Mouse (Mus musculus): ENCODE measurements at regions not wholly inside any gene's neighbourhood (a gene's known extent, or its start where the extent isn't known, plus 50 kb on each side); places are given as distances from the start of the nearest gene placed in this dataset.

DNA sequence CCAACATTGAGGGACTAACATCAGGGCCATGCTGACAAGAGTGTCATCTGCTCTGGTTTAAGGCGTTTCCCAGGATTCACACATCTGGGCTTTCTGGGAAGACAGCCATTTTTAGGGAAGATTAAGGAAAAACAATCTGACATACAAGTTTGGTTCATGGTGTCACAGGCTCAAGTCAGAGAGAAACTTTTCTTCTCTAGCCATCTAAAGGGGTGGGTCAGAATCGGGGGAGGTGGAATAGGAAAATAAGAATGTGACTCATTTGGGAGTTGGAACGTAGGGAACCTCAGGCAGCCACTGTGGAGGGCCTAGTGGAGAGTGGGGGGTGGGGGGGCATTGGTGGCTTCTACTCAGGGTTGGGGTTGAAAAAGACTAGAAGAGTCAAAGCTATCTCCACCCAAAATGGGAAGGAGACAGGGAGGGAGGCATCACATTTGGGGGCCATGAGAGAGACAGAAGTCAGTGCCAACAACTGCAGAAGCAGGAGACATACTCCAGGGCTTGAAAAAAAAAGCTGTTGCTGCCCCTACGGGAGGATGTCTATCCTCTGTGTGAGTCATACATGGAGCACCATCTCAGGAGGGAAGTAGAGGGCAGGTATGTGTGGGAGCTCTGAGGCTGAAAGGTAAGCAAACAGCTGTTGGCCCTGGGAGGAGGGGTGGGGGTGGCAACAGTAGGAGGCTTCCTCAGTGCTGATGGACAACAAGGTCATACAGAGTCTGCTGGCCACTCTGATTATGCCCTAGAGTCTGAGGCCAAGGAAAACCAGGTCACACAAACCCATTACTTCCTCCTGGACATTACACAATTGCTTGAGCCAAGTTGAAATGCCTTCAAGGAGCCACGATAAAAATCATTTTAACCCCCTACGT is 128.2 kb downstream of the Snx18 start:
- H3K27me3 ChIP-seq (replicated peaks; ENCODE audit: control insufficient read depth, insufficient read depth, low read length): no peaks in the 10 kb centered on the region
- ATAC-seq: no peak
- H3K4me1 ChIP-seq (ENCODE audit: control insufficient read depth, insufficient read depth, low read length): no peaks in the 10 kb centered on the region
- no peaks in the 10 kb centered on the region for H3K36me3 ChIP-seq (ENCODE audit: control insufficient read depth, insufficient read depth, low read length)
- H3K4me3 ChIP-seq (ENCODE audit: low read length): no peak overlapping the region
- 64% methylated on average over 6 of the region's 6 CpGs for WGBS
- peaks cover 6% of the 10 kb centered on the region for H3K9me3 ChIP-seq (ENCODE audit: control insufficient read depth, low read length)
- no peak overlapping the region for H3K27ac ChIP-seq (ENCODE audit: low read length)
- H3K9ac ChIP-seq (ENCODE audit: low read depth, low read length): no peak overlapping the region
- H3K4me2 ChIP-seq (ENCODE audit: low read depth, low read length): no peak overlapping the region

DNA sequence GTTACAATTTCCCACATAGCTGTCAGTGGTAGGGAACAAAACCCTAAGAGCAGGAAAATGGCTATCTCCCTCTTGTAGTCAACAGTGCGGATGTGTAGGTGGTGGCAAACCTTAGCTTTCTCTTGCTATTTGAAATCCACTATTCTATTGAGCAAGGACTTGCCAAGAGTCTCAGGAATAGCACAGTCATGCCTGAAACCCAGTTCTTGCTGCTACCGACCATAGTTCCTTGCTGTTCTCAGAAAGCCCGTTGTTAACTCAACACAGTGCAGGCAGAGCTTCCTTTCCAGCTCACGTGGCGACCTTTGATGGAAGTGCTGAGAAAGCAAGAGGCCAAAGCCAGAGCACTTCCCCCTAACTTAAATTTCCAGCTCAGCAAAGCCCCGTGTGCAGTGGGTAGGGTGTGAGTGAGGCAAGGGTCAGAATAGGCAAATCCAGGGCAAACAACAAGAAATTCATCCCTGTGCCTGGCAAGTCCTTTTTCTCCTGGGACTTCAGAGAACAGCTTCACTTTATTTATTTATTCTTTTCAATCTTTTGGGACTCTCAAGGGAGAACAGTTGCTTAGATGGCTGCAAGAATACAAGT is 131.9 kb downstream of the Snx18 start:
- no peak for ATAC-seq
- no peaks in the 10 kb centered on the region for H3K27me3 ChIP-seq (replicated peaks; ENCODE audit: control insufficient read depth, insufficient read depth, low read length)
- H3K9me3 ChIP-seq (ENCODE audit: control insufficient read depth, low read length): peaks cover 6% of the 10 kb centered on the region
- WGBS: 71% methylated on average over 6 of the region's 6 CpGs
- no peaks in the 10 kb centered on the region for H3K4me1 ChIP-seq (ENCODE audit: control insufficient read depth, insufficient read depth, low read length)
- H3K4me2 ChIP-seq (ENCODE audit: low read depth, low read length): no peak overlapping the region
- no peak overlapping the region for H3K27ac ChIP-seq (ENCODE audit: low read length)
- H3K9ac ChIP-seq (ENCODE audit: low read depth, low read length): no peak overlapping the region
- no peaks in the 10 kb centered on the region for H3K36me3 ChIP-seq (ENCODE audit: control insufficient read depth, insufficient read depth, low read length)
- no peak overlapping the region for H3K4me3 ChIP-seq (ENCODE audit: low read length)

DNA sequence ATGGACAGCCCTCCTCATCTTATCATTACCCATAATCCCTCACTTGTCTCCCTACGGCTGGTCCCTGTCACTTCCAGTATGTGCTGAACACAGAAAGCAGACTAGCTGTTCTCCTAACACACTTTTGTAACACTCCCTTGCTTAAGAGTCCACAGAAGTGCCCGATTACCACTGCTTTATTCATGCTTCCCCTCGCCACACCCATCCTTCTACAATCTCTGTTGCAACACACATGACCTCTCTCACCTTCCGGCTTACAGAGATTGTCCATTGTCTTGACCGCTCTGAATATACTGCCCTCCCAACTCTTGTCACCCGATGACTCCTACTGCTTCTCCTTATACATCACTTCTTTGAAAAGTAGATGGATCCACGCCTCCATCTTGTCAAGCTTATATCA is 132.9 kb downstream of the Snx18 start:
- H3K4me2 ChIP-seq (ENCODE audit: low read depth, low read length): no peak overlapping the region
- H3K4me3 ChIP-seq (ENCODE audit: low read length): no peak overlapping the region
- H3K9me3 ChIP-seq (ENCODE audit: control insufficient read depth, low read length): peaks cover 6% of the 10 kb centered on the region
- no peaks in the 10 kb centered on the region for H3K4me1 ChIP-seq (ENCODE audit: control insufficient read depth, insufficient read depth, low read length)
- WGBS: 91% methylated on average over 7 of the region's 7 CpGs
- no peaks in the 10 kb centered on the region for H3K27me3 ChIP-seq (replicated peaks; ENCODE audit: control insufficient read depth, insufficient read depth, low read length)
- no peak for ATAC-seq
- no peak overlapping the region for H3K27ac ChIP-seq (ENCODE audit: low read length)
- H3K9ac ChIP-seq (ENCODE audit: low read depth, low read length): no peak overlapping the region
- no peaks in the 10 kb centered on the region for H3K36me3 ChIP-seq (ENCODE audit: control insufficient read depth, insufficient read depth, low read length)

DNA sequence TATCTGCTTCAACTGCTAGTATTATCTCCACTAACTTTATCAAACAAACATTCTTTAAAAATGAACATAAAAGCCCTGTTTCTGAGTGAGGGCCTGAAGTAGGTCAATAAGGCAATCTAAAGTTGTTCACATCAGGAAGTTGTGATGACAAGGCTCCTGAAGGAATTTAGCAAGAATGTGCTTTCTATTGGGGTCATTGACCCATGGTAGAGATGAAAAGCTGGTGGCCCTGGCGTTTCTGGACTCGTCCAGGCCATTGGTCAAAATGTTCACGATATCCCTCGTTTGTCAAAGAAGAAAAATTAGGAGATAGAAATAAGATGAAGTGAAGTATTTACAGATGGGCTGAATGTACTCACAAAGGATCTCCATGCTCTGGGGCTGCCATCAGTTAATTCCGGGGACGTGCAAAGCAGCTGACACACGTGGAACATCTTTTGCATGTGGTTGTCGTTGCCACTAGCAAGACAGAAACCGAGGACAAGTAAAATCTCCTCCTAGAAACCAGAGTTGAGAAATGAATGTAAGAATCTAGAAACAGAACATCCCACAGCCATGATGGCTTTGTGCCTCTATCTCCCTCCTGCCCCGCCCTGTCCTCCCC is 134.1 kb downstream of the Snx18 start:
- Histone ChIP-seq H3K4me3 (ENCODE audit: low read length) (no peak overlapping the region), H3K4me2 (ENCODE audit: low read depth, low read length) (no peak overlapping the region), H3K9ac (ENCODE audit: low read depth, low read length) (no peak overlapping the region), H3K36me3 (ENCODE audit: control insufficient read depth, insufficient read depth, low read length) (no peaks in the 10 kb centered on the region), H3K4me1 (ENCODE audit: control insufficient read depth, insufficient read depth, low read length) (no peaks in the 10 kb centered on the region), H3K9me3 (ENCODE audit: control insufficient read depth, low read length) (peaks cover 6% of the 10 kb centered on the region), H3K27me3 (replicated peaks; ENCODE audit: control insufficient read depth, insufficient read depth, low read length) (no peaks in the 10 kb centered on the region), H3K27ac (ENCODE audit: low read length) (no peak overlapping the region)
- no peak for ATAC-seq
- 61% methylated on average over 10 of the region's 10 CpGs for WGBS

DNA sequence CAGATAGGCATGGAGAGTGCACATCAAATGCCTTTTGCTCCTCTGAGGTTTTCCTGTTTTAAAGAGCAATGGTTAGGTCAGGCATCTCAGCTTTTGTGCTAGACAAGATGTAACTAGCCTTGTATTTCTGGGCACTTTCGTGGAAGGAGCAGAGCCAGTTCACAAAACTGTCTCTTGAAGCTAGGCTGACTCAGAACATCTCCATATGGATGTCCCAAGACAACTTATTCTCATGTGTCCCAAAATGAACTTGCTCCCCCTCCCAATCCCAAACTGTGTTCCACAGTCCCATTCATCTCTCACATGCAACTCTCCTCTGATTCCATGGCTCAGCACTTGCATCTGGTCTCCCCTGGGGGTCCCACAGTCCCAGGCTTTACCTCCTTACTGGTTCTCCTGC is 135.5 kb downstream of the Snx18 start:
- no peaks in the 10 kb centered on the region for H3K27me3 ChIP-seq (replicated peaks; ENCODE audit: control insufficient read depth, insufficient read depth, low read length)
- no peaks in the 10 kb centered on the region for H3K9me3 ChIP-seq (ENCODE audit: control insufficient read depth, low read length)
- no peaks in the 10 kb centered on the region for H3K4me1 ChIP-seq (ENCODE audit: control insufficient read depth, insufficient read depth, low read length)
- no peak for ATAC-seq
- no peak overlapping the region for H3K27ac ChIP-seq (ENCODE audit: low read length)
- no peak overlapping the region for H3K4me3 ChIP-seq (ENCODE audit: low read length)
- 97% methylated on average over 1 of the region's 1 CpGs for WGBS
- H3K4me2 ChIP-seq (ENCODE audit: low read depth, low read length): no peak overlapping the region
- no peak overlapping the region for H3K9ac ChIP-seq (ENCODE audit: low read depth, low read length)
- H3K36me3 ChIP-seq (ENCODE audit: control insufficient read depth, insufficient read depth, low read length): no peaks in the 10 kb centered on the region

DNA sequence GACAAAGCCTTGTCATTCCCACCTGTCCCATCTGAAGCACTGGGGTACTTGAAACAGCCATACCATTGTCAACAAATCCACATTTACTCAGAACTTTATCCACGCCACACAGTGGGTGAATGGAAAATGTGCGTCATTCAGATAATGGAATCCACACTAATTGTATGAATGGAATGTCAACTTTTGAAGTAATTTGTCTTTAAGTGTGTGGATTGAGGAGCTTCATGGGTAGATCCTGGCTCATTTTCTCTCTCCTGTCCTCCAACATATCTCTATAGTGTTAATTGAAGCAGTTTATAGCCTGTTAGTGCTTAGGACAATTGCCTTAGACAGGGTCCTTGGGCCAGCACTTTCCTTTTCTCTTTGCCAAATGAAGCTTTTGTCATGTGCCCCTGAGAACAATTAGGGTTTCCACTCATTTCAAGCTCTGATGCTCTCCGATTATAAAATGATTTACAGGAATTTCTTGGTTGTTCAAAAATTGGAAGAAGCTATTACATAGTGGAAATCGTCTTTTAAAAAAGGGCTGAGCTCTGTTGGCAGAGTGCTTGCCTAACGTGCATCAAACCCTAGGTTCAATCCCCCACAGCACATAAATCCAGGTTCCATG is 140.4 kb downstream of the Snx18 start:
- Histone ChIP-seq H3K4me3 (ENCODE audit: low read length) (no peak overlapping the region), H3K9me3 (ENCODE audit: control insufficient read depth, low read length) (no peaks in the 10 kb centered on the region), H3K4me2 (ENCODE audit: low read depth, low read length) (no peak overlapping the region), H3K27me3 (replicated peaks; ENCODE audit: control insufficient read depth, insufficient read depth, low read length) (no peaks in the 10 kb centered on the region), H3K4me1 (ENCODE audit: control insufficient read depth, insufficient read depth, low read length) (no peaks in the 10 kb centered on the region), H3K9ac (ENCODE audit: low read depth, low read length) (no peak overlapping the region), H3K27ac (ENCODE audit: low read length) (no peak overlapping the region), H3K36me3 (ENCODE audit: control insufficient read depth, insufficient read depth, low read length) (no peaks in the 10 kb centered on the region)
- WGBS: 78% methylated on average over 5 of the region's 5 CpGs
- no peak for ATAC-seq

DNA sequence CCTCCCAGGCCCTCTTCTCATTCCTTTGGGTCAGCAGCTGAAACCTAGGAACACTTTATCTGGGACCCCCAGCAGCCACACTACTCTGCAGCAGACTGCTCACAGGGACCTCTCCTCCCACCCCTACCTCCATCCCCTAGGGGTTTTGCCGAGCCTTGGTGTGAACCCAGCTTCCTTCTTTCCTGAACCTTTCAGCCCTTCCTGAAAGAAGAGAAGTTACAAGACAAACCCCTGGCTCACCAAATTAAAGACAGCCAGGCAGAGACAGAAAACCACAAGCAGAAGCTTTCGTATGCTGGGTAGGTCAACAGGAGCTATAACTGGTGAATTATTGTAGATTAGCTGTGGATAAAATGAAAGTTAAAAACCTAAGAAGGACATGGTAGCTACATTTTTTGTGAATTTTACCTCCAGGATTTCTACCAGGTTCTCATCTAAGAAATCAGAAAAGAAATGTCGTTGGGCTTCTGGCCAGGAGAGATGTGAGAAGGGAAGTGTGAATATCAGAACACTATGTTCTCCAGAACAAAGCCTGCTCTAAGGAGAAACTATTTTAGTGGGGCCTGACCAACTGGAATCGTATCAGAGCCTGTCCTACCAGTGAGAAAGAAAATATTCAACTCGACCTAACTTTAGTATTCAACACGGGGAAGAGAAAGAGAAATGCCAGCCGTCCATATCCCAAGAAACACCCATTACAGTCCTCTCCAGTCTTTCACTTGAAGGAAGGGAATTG is 147.4 kb downstream of the Snx18 start:
- no peaks in the 10 kb centered on the region for H3K27me3 ChIP-seq (replicated peaks; ENCODE audit: control insufficient read depth, insufficient read depth, low read length)
- H3K9me3 ChIP-seq (ENCODE audit: control insufficient read depth, low read length): no peaks in the 10 kb centered on the region
- no peak overlapping the region for H3K27ac ChIP-seq (ENCODE audit: low read length)
- no peak overlapping the region for H3K4me3 ChIP-seq (ENCODE audit: low read length)
- no peak overlapping the region for H3K4me2 ChIP-seq (ENCODE audit: low read depth, low read length)
- ATAC-seq: no peak
- H3K36me3 ChIP-seq (ENCODE audit: control insufficient read depth, insufficient read depth, low read length): no peaks in the 10 kb centered on the region
- H3K4me1 ChIP-seq (ENCODE audit: control insufficient read depth, insufficient read depth, low read length): no peaks in the 10 kb centered on the region
- H3K9ac ChIP-seq (ENCODE audit: low read depth, low read length): no peak overlapping the region
- WGBS: 74% methylated on average over 7 of the region's 7 CpGs

DNA sequence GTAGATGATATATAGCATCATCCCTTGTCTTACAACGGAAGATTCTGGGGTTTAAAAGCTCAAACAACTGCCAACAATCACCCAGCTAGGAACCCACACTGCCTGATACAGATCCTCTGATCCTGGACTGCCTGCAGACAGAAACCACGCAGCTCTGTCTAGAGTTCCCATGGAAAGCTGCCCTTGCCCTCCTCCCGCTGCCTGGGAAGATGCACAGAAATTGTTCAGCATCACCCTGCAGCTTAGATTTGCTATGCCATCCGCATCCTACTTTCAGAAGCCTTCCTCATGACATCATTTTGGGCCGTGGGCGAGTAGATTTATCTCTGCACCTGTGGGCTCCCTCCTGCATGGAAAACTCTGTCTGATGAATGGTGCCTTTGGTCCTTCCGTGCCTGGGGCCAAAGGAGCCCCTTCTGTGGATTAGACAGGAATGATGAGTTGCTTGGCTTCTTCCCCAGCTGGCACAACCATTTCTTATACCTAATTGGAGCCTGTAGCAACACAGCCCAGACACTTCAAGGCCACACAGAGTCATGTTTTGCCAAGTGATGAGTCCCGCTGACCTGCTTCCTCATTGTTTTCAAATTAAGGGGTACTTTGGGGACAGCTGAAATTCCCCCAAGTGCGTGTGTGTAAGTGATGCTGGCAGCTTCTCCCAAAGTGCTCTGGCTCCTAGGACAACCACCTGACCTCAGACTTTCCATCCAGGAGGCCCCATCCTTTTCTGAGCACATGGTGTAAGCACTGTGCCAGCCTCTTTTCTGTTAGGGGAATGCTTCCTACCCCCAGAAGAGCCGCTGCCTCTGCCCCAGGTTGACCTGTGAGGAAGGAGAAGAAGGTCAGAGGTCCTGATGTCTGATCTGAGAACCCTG is 153.9 kb downstream of the Snx18 start:
- WGBS: 66% methylated on average over 10 of the region's 10 CpGs
- ATAC-seq: no peak
- H3K27ac ChIP-seq (ENCODE audit: low read length): no peak overlapping the region

More for the DNA sequence above, 153.9 kb downstream of the Snx18 start:
- no peak overlapping the region for H3K4me3 ChIP-seq (ENCODE audit: low read length)
- no peaks in the 10 kb centered on the region for H3K36me3 ChIP-seq (ENCODE audit: control insufficient read depth, insufficient read depth, low read length)
- no peaks in the 10 kb centered on the region for H3K27me3 ChIP-seq (replicated peaks; ENCODE audit: control insufficient read depth, insufficient read depth, low read length)
- no peaks in the 10 kb centered on the region for H3K4me1 ChIP-seq (ENCODE audit: control insufficient read depth, insufficient read depth, low read length)
- no peak overlapping the region for H3K4me2 ChIP-seq (ENCODE audit: low read depth, low read length)
- H3K9ac ChIP-seq (ENCODE audit: low read depth, low read length): no peak overlapping the region
- no peaks in the 10 kb centered on the region for H3K9me3 ChIP-seq (ENCODE audit: control insufficient read depth, low read length)

Data from intestine, embryonic 16.5 days (tissue).